Mouse (Mus musculus) liver, embryonic 14.5 days (tissue): Measurements from ENCODE around the gene Lmx1a.

Experiments used
- CTCF ChIP-seq: IDR thresholded peaks from 2 replicates; pipeline ENCODE4 v1.5.1; 2016; ENCODE audit warnings: antibody characterized with exemption, low read depth, control low read depth
- EP300 ChIP-seq: IDR thresholded peaks from 2 replicates; pipeline ENCODE4 v1.6.1; 2016; ENCODE audit warnings: antibody characterized with exemption, low read depth

DNA sequence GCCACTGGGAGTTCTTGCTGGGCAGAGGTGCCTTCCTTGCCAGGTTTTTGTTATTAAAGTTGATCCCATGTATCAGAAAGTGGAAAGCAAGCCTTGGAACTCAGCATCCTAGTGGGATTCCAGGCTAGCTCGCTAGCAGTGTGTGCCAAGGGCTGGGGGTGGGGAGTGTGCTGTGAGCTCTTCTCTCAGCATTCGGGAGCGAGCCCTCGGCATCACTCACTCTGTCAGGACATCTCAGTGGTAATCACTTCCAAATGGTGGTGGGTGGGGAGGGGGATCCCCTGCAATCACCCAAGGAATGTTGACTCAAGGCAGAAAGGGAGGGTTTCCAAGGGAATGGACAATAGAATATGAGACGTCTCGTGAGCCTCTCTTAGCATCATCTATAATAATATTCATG, 45.4 kb downstream of the Lmx1a start:
- TF ChIP-seq EP300 (no peak), CTCF (no peak)
